Mouse (Mus musculus) right cerebral cortex, postnatal 25 days (tissue): ENCODE measurements around the gene Ier3.
"Not testable (repeated sequence)": the region's sequence is repeated elsewhere in the genome, so short reads cannot be mapped to it uniquely, and the experiment has no call there.

Source experiments
- DNase-seq: peaks from one replicate; pipeline ENCODE4 v3.0.0; 2022

Gene Ier3

GRCm38 (mm10) chr17:35837487-35837886 is 16.0 kb downstream of the Ier3 start:
- no peak for DNase-seq

GRCm38 (mm10) chr17:35838122-35838544 is 16.6 kb downstream of the Ier3 start, which contains the start of gene Tubb5:
TSS of gene Tubb5 (minus strand) at chr17:35838306.
- peak; percentile 97 for DNase-seq

- no peak for DNase-seq
Observed at GRCm38 (mm10) chr17:35838570-35838969, 17.1 kb downstream of the Ier3 start.

- not testable (repeated sequence) for DNase-seq
Observed at GRCm38 (mm10) chr17:35839002-35839401, 17.5 kb downstream of the Ier3 start.

GRCm38 (mm10) chr17:35840561-35840960 is 19.1 kb downstream of the Ier3 start:
- DNase-seq, result no peak

GRCm38 (mm10) chr17:35841076-35841950 is 19.8 kb downstream of the Ier3 start, which contains the start of gene Mdc1:
TSS of gene Mdc1 (plus strand) at chr17:35841515.
- peak; percentile 99 for DNase-seq

- DNase-seq, result no peak
Observed at GRCm38 (mm10) chr17:35842006-35842405, 20.5 kb downstream of the Ier3 start.

GRCm38 (mm10) chr17:35843514-35843913 is 22.0 kb downstream of the Ier3 start:
- no peak for DNase-seq

GRCm38 (mm10) chr17:35848112-35848511 is 26.6 kb downstream of the Ier3 start:
- peak; percentile 51 for DNase-seq

GRCm38 (mm10) chr17:35850974-35851373 is 29.5 kb downstream of the Ier3 start:
- DNase-seq, result no peak

GRCm38 (mm10) chr17:35859371-35859770 is 37.9 kb downstream of the Ier3 start:
- no peak for DNase-seq

- no peak for DNase-seq
Observed at GRCm38 (mm10) chr17:35859835-35860234, 38.4 kb downstream of the Ier3 start.

GRCm38 (mm10) chr17:35860831-35861197 is 39.3 kb downstream of the Ier3 start:
- no peak for DNase-seq

GRCm38 (mm10) chr17:35861198-35861857 is 39.8 kb downstream of the Ier3 start, which contains the start of gene Nrm:
TSS of gene Nrm (plus strand) at chr17:35861318.
- peak; percentile 95 for DNase-seq

GRCm38 (mm10) chr17:35864832-35865353 is 43.4 kb downstream of the Ier3 start:
- DNase-seq, result no peak

- peak; percentile 41 for DNase-seq
Observed at GRCm38 (mm10) chr17:35865481-35866280, 44.2 kb downstream of the Ier3 start, which contains the start of gene Ppp1r18. TSS of gene Ppp1r18 (plus strand) at chr17:35865593.

GRCm38 (mm10) chr17:35866281-35866831 is 44.9 kb downstream of the Ier3 start:
- peak; percentile 52 for DNase-seq

GRCm38 (mm10) chr17:35866911-35867890 is 45.7 kb downstream of the Ier3 start:
- DNase-seq, result no peak

GRCm38 (mm10) chr17:35868165-35868820 is 46.8 kb downstream of the Ier3 start:
- no peak for DNase-seq

GRCm38 (mm10) chr17:35868961-35869345 is 47.5 kb downstream of the Ier3 start:
- no peak for DNase-seq
